Comparison of ENCODE assay signal across 31 mouse cellular contexts in the genomic region with DNA sequence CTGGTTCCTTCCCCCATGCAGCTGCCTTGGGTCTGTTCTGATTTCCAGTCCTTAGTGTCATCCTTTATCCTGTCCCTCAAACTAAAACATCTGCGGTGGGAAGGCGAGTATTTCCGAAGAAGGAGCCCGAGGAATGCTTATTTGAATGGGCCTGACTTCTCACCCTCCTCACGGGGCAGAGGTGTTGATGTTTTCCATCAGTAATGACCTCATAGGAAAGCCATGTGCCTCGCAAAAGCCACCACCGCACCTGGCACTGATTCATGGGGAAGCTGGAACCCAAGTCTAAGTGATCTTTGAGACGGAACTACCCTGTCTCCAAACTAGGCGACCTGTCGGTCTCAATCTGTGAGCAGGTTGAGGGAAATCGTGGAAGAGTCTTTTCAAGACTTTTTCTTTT.
A peak's percentile ranks its signal among the peaks of the same experiment; 100 is the strongest.
DNase-seq lines count a peak whose midpoint lies in the region; ATAC-seq and TF ChIP-seq lines count a peak whose summit lies in the region.
"Had no signal": no experiment of that assay in that cellular context is flagged by ENCODE, and none has a peak within 500 bp of the region (broad histone marks: within the 10 kb centered on the region; RNA-seq: fewer than 3 reads in every experiment).

No protein-coding gene starts in this region.

- 0 out of 2 replicates have a peak overlapping the region, but pooled peaks have one; percentile 5 for H3K4me2 ChIP-seq in heart, embryonic 12.5 days
- no peak overlapping the region for H3K4me2 ChIP-seq in midbrain, embryonic 11.5 days
- no peak overlapping the region for H3K4me2 ChIP-seq in midbrain, embryonic 15.5 days
- peak overlapping the region; percentile 16 for H3K4me2 ChIP-seq in myocyte (ENCODE audit: low read depth)
- no peak overlapping the region for H3K4me2 ChIP-seq in intestine, postnatal 0 days (replicated peaks; ENCODE audit: low read depth)
- H3K4me2 ChIP-seq: embryonic facial prominence, embryonic 13.5 days; heart, embryonic 11.5 days; hindbrain, embryonic 13.5 days; limb, embryonic 12.5 days; liver, embryonic 12.5 days; midbrain, embryonic 13.5 days had no signal

- H3K27me3 ChIP-seq in heart, embryonic 12.5 days (replicated peaks), result no peaks in the 10 kb centered on the region
- no peaks in the 10 kb centered on the region for H3K27me3 ChIP-seq in midbrain, embryonic 11.5 days (ENCODE audit: control insufficient read depth, insufficient read depth, low read length)
- no peaks in the 10 kb centered on the region for H3K27me3 ChIP-seq in midbrain, embryonic 15.5 days (replicated peaks)
- H3K27me3 ChIP-seq in myocyte (ENCODE audit: control insufficient read depth, insufficient read depth, insufficient read length), result no peaks in the 10 kb centered on the region
- no peaks in the 10 kb centered on the region for H3K27me3 ChIP-seq in intestine, postnatal 0 days (replicated peaks; ENCODE audit: control insufficient read depth, insufficient read depth, low read length)
- H3K27me3 ChIP-seq: embryonic facial prominence, embryonic 13.5 days; hindbrain, embryonic 13.5 days; limb, embryonic 12.5 days; liver, embryonic 12.5 days; midbrain, embryonic 13.5 days had no signal

- 39% methylated on average over 11 of the region's 11 CpGs for WGBS in heart, embryonic 12.5 days
- WGBS in midbrain, embryonic 11.5 days, result 85% methylated on average over 11 of the region's 11 CpGs
- 83% methylated on average over 11 of the region's 11 CpGs for WGBS in midbrain, embryonic 15.5 days
- WGBS in intestine, postnatal 0 days, result 64% methylated on average over 11 of the region's 11 CpGs

- no peaks in the 10 kb centered on the region for H3K9me3 ChIP-seq in heart, embryonic 12.5 days (replicated peaks)
- H3K9me3 ChIP-seq in midbrain, embryonic 11.5 days (ENCODE audit: control insufficient read depth, low read length), result no peaks in the 10 kb centered on the region
- no peaks in the 10 kb centered on the region for H3K9me3 ChIP-seq in midbrain, embryonic 15.5 days
- H3K9me3 ChIP-seq in intestine, postnatal 0 days (ENCODE audit: control insufficient read depth), result no peaks in the 10 kb centered on the region
- H3K9me3 ChIP-seq: embryonic facial prominence, embryonic 13.5 days; forebrain, embryonic 10.5 days; hindbrain, embryonic 13.5 days; limb, embryonic 12.5 days; midbrain, embryonic 13.5 days had no signal

- no peak for TF ChIP-seq POLR2A in myocyte (IDR thresholded peaks at IDR 0.05; ENCODE audit: insufficient read length, low read depth)

- H3K36me3 ChIP-seq in heart, embryonic 12.5 days, result no peaks in the 10 kb centered on the region
- no peaks in the 10 kb centered on the region for H3K36me3 ChIP-seq in midbrain, embryonic 11.5 days (ENCODE audit: control insufficient read depth, insufficient read depth, low read length)
- no peaks in the 10 kb centered on the region for H3K36me3 ChIP-seq in midbrain, embryonic 15.5 days (replicated peaks)
- H3K36me3 ChIP-seq in myocyte (ENCODE audit: control insufficient read depth, insufficient read depth), result no peaks in the 10 kb centered on the region
- H3K36me3 ChIP-seq in intestine, postnatal 0 days (ENCODE audit: control insufficient read depth, insufficient read depth), result no peaks in the 10 kb centered on the region
- H3K36me3 ChIP-seq: embryonic facial prominence, embryonic 13.5 days; forebrain, embryonic 10.5 days; G1E; hindbrain, embryonic 13.5 days; limb, embryonic 12.5 days; liver, embryonic 12.5 days; midbrain, embryonic 13.5 days had no signal

- no peak for DNase-seq in heart, adult 11 months
- peak; percentile 26 for DNase-seq in midbrain, embryonic 11.5 days (ENCODE audit: low spot score, missing footprints)
- peak; percentile 69 for DNase-seq in forelimb bud, embryonic 11.5 days (ENCODE audit: low read depth, low spot score)
- DNase-seq in adipocyte (ENCODE audit: low spot score), result no peak
- DNase-seq: adrenal gland, postnatal 36 days; B cell, adult 2 months; cerebellum, adult 18-20 months; cerebellum, postnatal 14 days; heart, postnatal 36 days; kidney, adult 9 months; kidney, postnatal 14 days; layer of hippocampus, adult 9-11 months; liver, postnatal 0 days; lung, postnatal 36 days; right cerebral cortex, postnatal 4 days; thymus, adult 2 months; thymus, postnatal 4 days had no signal

- no peaks in the 10 kb centered on the region for H3K79me2 ChIP-seq in myocyte (ENCODE audit: control insufficient read depth, insufficient read depth)

- H3K4me3 ChIP-seq in heart, embryonic 12.5 days, result no peak overlapping the region
- H3K4me3 ChIP-seq in midbrain, embryonic 11.5 days (ENCODE audit: low read depth, low read length), result no peak overlapping the region
- no peak overlapping the region for H3K4me3 ChIP-seq in midbrain, embryonic 15.5 days
- no peak overlapping the region for H3K4me3 ChIP-seq in myocyte
- H3K4me3 ChIP-seq in intestine, postnatal 0 days (ENCODE audit: low read depth, low read length), result no peak overlapping the region
- H3K4me3 ChIP-seq: embryonic facial prominence, embryonic 13.5 days; forebrain, embryonic 10.5 days; hindbrain, embryonic 13.5 days; limb, embryonic 12.5 days; liver, embryonic 12.5 days; midbrain, embryonic 13.5 days had no signal

- peaks cover 10% of the 10 kb centered on the region; the same call in 1 of the 2 replicates for H3K4me1 ChIP-seq in heart, embryonic 12.5 days (replicated peaks)
- H3K4me1 ChIP-seq in midbrain, embryonic 11.5 days (ENCODE audit: control insufficient read depth, insufficient read depth, low read length), result no peaks in the 10 kb centered on the region
- no peaks in the 10 kb centered on the region for H3K4me1 ChIP-seq in midbrain, embryonic 15.5 days
- H3K4me1 ChIP-seq in intestine, postnatal 0 days (replicated peaks; ENCODE audit: control insufficient read depth, insufficient read depth, low read length), result no peaks in the 10 kb centered on the region
- H3K4me1 ChIP-seq: forebrain, embryonic 10.5 days; hindbrain, embryonic 13.5 days; liver, embryonic 12.5 days; midbrain, embryonic 13.5 days had no signal

- H3K27ac ChIP-seq in heart, embryonic 12.5 days (ENCODE audit: poor library complexity, severe bottlenecking), result no peak overlapping the region
- no peak overlapping the region for H3K27ac ChIP-seq in midbrain, embryonic 11.5 days (ENCODE audit: low read depth, low read length)
- no peak overlapping the region for H3K27ac ChIP-seq in midbrain, embryonic 15.5 days
- no peak overlapping the region for H3K27ac ChIP-seq in intestine, postnatal 0 days (ENCODE audit: low read depth, low read length)
- H3K27ac ChIP-seq: forebrain, embryonic 10.5 days; hindbrain, embryonic 13.5 days; liver, embryonic 12.5 days; midbrain, embryonic 13.5 days had no signal

- no peak overlapping the region for H3ac ChIP-seq in myocyte (ENCODE audit: control insufficient read depth, insufficient read length)

- TF ChIP-seq CTCF in intestine, postnatal 0 days (IDR thresholded peaks at IDR 0.05; ENCODE audit: low read depth), result no peak

- no peak overlapping the region for H3K9ac ChIP-seq in heart, embryonic 12.5 days
- no peak overlapping the region for H3K9ac ChIP-seq in midbrain, embryonic 11.5 days (ENCODE audit: low read length)
- no peak overlapping the region for H3K9ac ChIP-seq in midbrain, embryonic 15.5 days
- no peak overlapping the region for H3K9ac ChIP-seq in intestine, postnatal 0 days (ENCODE audit: low read depth, low read length)
- H3K9ac ChIP-seq: embryonic facial prominence, embryonic 13.5 days; hindbrain, embryonic 13.5 days; limb, embryonic 12.5 days; liver, embryonic 12.5 days; liver, postnatal 0 days; midbrain, embryonic 13.5 days had no signal

- ATAC-seq in heart, embryonic 12.5 days (ENCODE audit: insufficient number of reproducible peaks, low FRiP score), result no peak
- ATAC-seq in midbrain, embryonic 11.5 days (ENCODE audit: low FRiP score), result no peak
- no peak for ATAC-seq in midbrain, embryonic 15.5 days (replicated peaks)
- no peak for ATAC-seq in intestine, postnatal 0 days
- ATAC-seq: forebrain, embryonic 16.5 days; intestine, embryonic 16.5 days; liver, embryonic 12.5 days; liver, postnatal 0 days; midbrain, embryonic 13.5 days had no signal

TF ChIP-seq in myocyte, 11 proteins besides CTCF, POLR2A, EP300 and RAD21:
- TF ChIP-seq E2F4 (IDR thresholded peaks at IDR 0.05; ENCODE audit: insufficient read depth) (no peak), MYOD1 (IDR thresholded peaks at IDR 0.05; ENCODE audit: control insufficient read depth in 1 of 3, insufficient read length in 2 of 3, low read depth in 2 of 3) (no peak), TCF3 (IDR thresholded peaks at IDR 0.05; ENCODE audit: insufficient read length, low read depth) (no peak), REST (IDR thresholded peaks at IDR 0.05; ENCODE audit: insufficient read depth, insufficient read length) (no peak), CEBPB (IDR thresholded peaks at IDR 0.05; ENCODE audit: insufficient read depth, poor library complexity, severe bottlenecking) (no peak)

Comparison
In these comparisons a context has a peak if more than half of its experiments do, and no peak if none do; other contexts are left out.
1. H3K4me2 ChIP-seq: peak in heart, embryonic 12.5 days (single experiment) and myocyte (single experiment); none in midbrain, embryonic 11.5 days (single experiment), midbrain, embryonic 15.5 days (single experiment) and intestine, postnatal 0 days (single experiment).
2. DNase-seq: peak in midbrain, embryonic 11.5 days (single experiment) and forelimb bud, embryonic 11.5 days (single experiment); none in heart, adult 11 months (single experiment) and adipocyte (single experiment).